ENCODE assay signal across 23 mouse cellular contexts in the genomic region with DNA sequence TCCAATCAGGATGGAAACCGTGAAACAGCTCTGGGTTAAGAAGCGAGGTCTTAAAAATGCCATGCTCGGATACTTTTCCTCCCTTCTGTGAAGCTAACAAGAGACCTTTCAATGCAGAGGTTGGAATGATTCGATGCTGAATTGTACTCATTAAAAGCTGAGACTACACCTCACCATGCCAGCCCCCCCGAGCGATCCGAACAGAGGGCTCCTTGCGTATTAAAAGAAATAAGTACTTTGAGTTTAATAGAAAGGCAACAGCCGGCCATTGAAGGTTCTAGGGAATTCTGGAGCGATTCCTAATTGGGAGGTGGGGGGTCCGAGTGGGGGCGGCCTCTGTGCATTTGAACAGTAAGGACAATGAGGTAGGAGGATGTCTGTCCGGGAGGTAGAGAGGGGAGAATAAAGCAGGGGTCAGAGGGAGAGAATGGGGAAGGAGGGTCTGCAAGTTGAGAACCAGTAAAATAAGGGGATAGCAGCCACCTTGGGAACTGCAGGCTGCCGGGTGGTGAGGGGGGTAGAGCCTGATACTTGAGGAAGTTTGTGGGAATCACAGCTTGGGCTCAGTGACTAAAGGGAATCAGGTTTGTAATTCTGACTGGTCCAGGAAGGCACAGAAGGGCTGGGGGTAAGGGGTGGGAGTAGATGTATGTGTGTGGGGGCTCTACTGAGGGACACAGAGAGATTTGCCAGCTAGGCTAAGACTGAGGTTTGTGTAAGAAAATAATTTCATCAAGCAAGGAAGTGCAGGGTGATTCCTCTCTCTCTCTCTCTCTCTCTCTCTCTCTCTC.
A peak's percentile ranks its signal among the peaks of the same experiment; 100 is the strongest.
DNase-seq lines count a peak whose midpoint lies in the region; ATAC-seq lines count a peak whose summit lies in the region.
"Had no signal": no experiment of that assay in that cellular context is flagged by ENCODE, and none has a peak within 500 bp of the region (broad histone marks: within the 10 kb centered on the region; RNA-seq: fewer than 3 reads in every experiment).

No protein-coding gene starts in this region.

- H3K4me2 ChIP-seq in midbrain, embryonic 12.5 days (replicated peaks): no peak overlapping the region; the same call in 1 of the 2 replicates
- peak overlapping the region; percentile 34 for H3K4me2 ChIP-seq in forebrain, embryonic 12.5 days
- H3K4me2 ChIP-seq in midbrain, embryonic 16.5 days (ENCODE audit: low read length): 0 out of 2 replicates have a peak overlapping the region, but pooled peaks have one; percentile 9
- H3K4me2 ChIP-seq: embryonic facial prominence, embryonic 13.5 days; heart, embryonic 15.5 days; intestine, embryonic 15.5 days; limb, embryonic 13.5 days; lung, embryonic 15.5 days had no signal

- no peak for DNase-seq in midbrain, embryonic 10.5 days (ENCODE audit: low spot score)
- peak; percentile 21 for DNase-seq in embryo, embryonic 11 days
- no peak for DNase-seq in adrenal gland, adult 18-20 months (ENCODE audit: low spot score in 2 of 2)
- no peak for DNase-seq in left cerebral cortex, adult 11 months (ENCODE audit: low spot score)
- no peak for DNase-seq in adrenal gland, adult 8-10 months
- DNase-seq: adrenal gland, postnatal 10 days; cerebellum, adult 11 months; cerebellum, postnatal 14 days; gastrocnemius, postnatal 36 days; kidney, adult 9 months; kidney, postnatal 25 days; spleen, adult 18-20 months; thymus, adult 18-20 months had no signal

- no peak overlapping the region for H3K4me3 ChIP-seq in midbrain, embryonic 12.5 days
- H3K4me3 ChIP-seq in midbrain, embryonic 10.5 days: no peak overlapping the region
- no peak overlapping the region for H3K4me3 ChIP-seq in forebrain, embryonic 12.5 days (replicated peaks)
- H3K4me3 ChIP-seq in midbrain, embryonic 16.5 days (ENCODE audit: low read depth, low read length): no peak overlapping the region
- H3K4me3 ChIP-seq: embryonic facial prominence, embryonic 13.5 days; heart, embryonic 15.5 days; intestine, embryonic 15.5 days; limb, embryonic 13.5 days; lung, embryonic 15.5 days had no signal

- H3K9ac ChIP-seq in midbrain, embryonic 12.5 days (replicated peaks): no peak overlapping the region
- no peak overlapping the region for H3K9ac ChIP-seq in forebrain, embryonic 12.5 days
- H3K9ac ChIP-seq in midbrain, embryonic 16.5 days (ENCODE audit: low read depth, low read length): no peak overlapping the region
- H3K9ac ChIP-seq: embryonic facial prominence, embryonic 13.5 days; heart, embryonic 15.5 days; intestine, embryonic 15.5 days; limb, embryonic 13.5 days; liver, embryonic 14.5 days; lung, embryonic 15.5 days had no signal

- no peaks in the 10 kb centered on the region for H3K36me3 ChIP-seq in midbrain, embryonic 12.5 days
- no peaks in the 10 kb centered on the region for H3K36me3 ChIP-seq in midbrain, embryonic 10.5 days
- no peaks in the 10 kb centered on the region for H3K36me3 ChIP-seq in forebrain, embryonic 12.5 days (replicated peaks)
- no peaks in the 10 kb centered on the region for H3K36me3 ChIP-seq in midbrain, embryonic 16.5 days (ENCODE audit: control insufficient read depth, insufficient read depth, low read length)
- H3K36me3 ChIP-seq: embryonic facial prominence, embryonic 13.5 days; heart, embryonic 15.5 days; intestine, embryonic 15.5 days; limb, embryonic 13.5 days; lung, embryonic 15.5 days had no signal

- peaks cover 13% of the 10 kb centered on the region for H3K4me1 ChIP-seq in midbrain, embryonic 12.5 days
- peaks cover 10% of the 10 kb centered on the region for H3K4me1 ChIP-seq in midbrain, embryonic 10.5 days
- H3K4me1 ChIP-seq in forebrain, embryonic 12.5 days: peaks cover 19% of the 10 kb centered on the region
- 0 out of 2 replicates have a peak, but pooled peaks cover 12% of the 10 kb centered on the region for H3K4me1 ChIP-seq in midbrain, embryonic 16.5 days (ENCODE audit: control insufficient read depth, insufficient read depth, low read length)
- H3K4me1 ChIP-seq: embryonic facial prominence, embryonic 13.5 days; heart, embryonic 15.5 days; intestine, embryonic 15.5 days; limb, embryonic 13.5 days; lung, embryonic 15.5 days had no signal

- no peaks in the 10 kb centered on the region for H3K27me3 ChIP-seq in midbrain, embryonic 12.5 days
- H3K27me3 ChIP-seq in midbrain, embryonic 10.5 days (ENCODE audit: low read depth, poor library complexity, severe bottlenecking): no peaks in the 10 kb centered on the region
- H3K27me3 ChIP-seq in forebrain, embryonic 12.5 days: no peaks in the 10 kb centered on the region
- no peaks in the 10 kb centered on the region for H3K27me3 ChIP-seq in midbrain, embryonic 16.5 days (ENCODE audit: control insufficient read depth, insufficient read depth, low read depth, low read length)
- H3K27me3 ChIP-seq: embryonic facial prominence, embryonic 13.5 days; heart, embryonic 15.5 days; intestine, embryonic 15.5 days; limb, embryonic 13.5 days; lung, embryonic 15.5 days had no signal

- H3K27ac ChIP-seq in midbrain, embryonic 12.5 days (replicated peaks): no peak overlapping the region
- H3K27ac ChIP-seq in midbrain, embryonic 10.5 days (replicated peaks): no peak overlapping the region
- H3K27ac ChIP-seq in forebrain, embryonic 12.5 days: peak overlapping the region; percentile 72
- H3K27ac ChIP-seq in midbrain, embryonic 16.5 days (ENCODE audit: low read length): no peak overlapping the region
- H3K27ac ChIP-seq: embryonic facial prominence, embryonic 13.5 days; heart, embryonic 15.5 days; intestine, embryonic 15.5 days; limb, embryonic 13.5 days; liver, embryonic 14.5 days; lung, embryonic 15.5 days; macrophage had no signal

- peak; percentile 38; the same call in 1 of the 2 replicates for ATAC-seq in midbrain, embryonic 12.5 days (ENCODE audit: low FRiP score, low read depth)
- ATAC-seq in forebrain, embryonic 12.5 days (ENCODE audit: low FRiP score): peak; percentile 80; the same call in 1 of the 2 replicates
- no peak for ATAC-seq in midbrain, embryonic 16.5 days
- ATAC-seq: intestine, embryonic 15.5 days had no signal

- H3K9me3 ChIP-seq in midbrain, embryonic 12.5 days: no peaks in the 10 kb centered on the region
- H3K9me3 ChIP-seq in midbrain, embryonic 10.5 days (replicated peaks): no peaks in the 10 kb centered on the region
- H3K9me3 ChIP-seq in forebrain, embryonic 12.5 days: no peaks in the 10 kb centered on the region
- no peaks in the 10 kb centered on the region for H3K9me3 ChIP-seq in midbrain, embryonic 16.5 days (replicated peaks; ENCODE audit: control insufficient read depth, low read length, poor library complexity, severe bottlenecking)
- H3K9me3 ChIP-seq: embryonic facial prominence, embryonic 13.5 days; heart, embryonic 15.5 days; intestine, embryonic 15.5 days; limb, embryonic 13.5 days; lung, embryonic 15.5 days had no signal

- 35% methylated on average over 14 of the region's 14 CpGs for WGBS in midbrain, embryonic 12.5 days
- 38% methylated on average over 14 of the region's 14 CpGs for WGBS in midbrain, embryonic 10.5 days
- WGBS in forebrain, embryonic 12.5 days: 8% methylated on average over 14 of the region's 14 CpGs
- 13% methylated on average over 14 of the region's 14 CpGs for WGBS in midbrain, embryonic 16.5 days
